Comparison of ENCODE assay signal across 20 mouse cellular contexts in the genomic region with DNA sequence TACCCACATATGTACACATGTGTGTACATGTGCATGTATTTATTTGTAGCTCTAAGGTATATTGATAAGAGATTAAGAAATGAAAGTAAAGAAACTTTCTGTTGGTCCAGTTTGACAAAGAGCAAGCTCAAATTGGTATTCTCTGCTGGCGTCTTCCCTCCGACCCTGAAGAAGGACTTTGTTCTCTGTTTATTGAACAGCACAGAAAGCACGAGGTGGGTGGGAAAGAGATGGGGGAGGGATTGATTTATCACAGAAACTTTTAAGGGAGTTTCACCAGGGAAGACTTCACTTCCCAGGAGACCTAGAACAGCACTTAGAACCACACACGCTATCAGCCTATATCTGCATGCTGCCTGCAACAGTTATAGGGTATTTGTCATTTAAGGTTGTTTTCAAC.
DNase-seq lines count a peak whose midpoint lies in the region; ATAC-seq and TF ChIP-seq lines count a peak whose summit lies in the region.
"Had no signal": no experiment of that assay in that cellular context is flagged by ENCODE, and none has a peak within 500 bp of the region (broad histone marks: within the 10 kb centered on the region; RNA-seq: fewer than 3 reads in every experiment).

No protein-coding gene starts in this region.

- WGBS in kidney, embryonic 16.5 days, result 35% methylated on average over 4 of the region's 4 CpGs
- WGBS in intestine, embryonic 16.5 days, result 21% methylated on average over 4 of the region's 4 CpGs
- WGBS in liver, embryonic 11.5 days, result 67% methylated on average over 4 of the region's 4 CpGs
- 21% methylated on average over 4 of the region's 4 CpGs for WGBS in small intestine, adult 2 months
- 62% methylated on average over 4 of the region's 4 CpGs for WGBS in heart, embryonic 12.5 days

- H3K4me3 ChIP-seq in kidney, embryonic 16.5 days (ENCODE audit: low read length), result no peak overlapping the region
- no peak overlapping the region for H3K4me3 ChIP-seq in intestine, embryonic 16.5 days (ENCODE audit: low read length)
- H3K4me3 ChIP-seq in liver, embryonic 11.5 days (ENCODE audit: low read depth, low read length), result no peak overlapping the region
- no peak overlapping the region for H3K4me3 ChIP-seq in small intestine, adult 2 months (ENCODE audit: low read depth, low read length)
- no peak overlapping the region for H3K4me3 ChIP-seq in heart, embryonic 12.5 days
- H3K4me3 ChIP-seq: forebrain, embryonic 10.5 days; heart, adult 2 months; hindbrain, embryonic 12.5 days; midbrain, embryonic 10.5 days; myocyte; neural tube, embryonic 13.5 days had no signal

- DNase-seq in kidney, postnatal 36 days, result peak; percentile 36 to 46
- DNase-seq in liver, embryonic 11.5 days (ENCODE audit: low spot score), result no peak
- no peak for DNase-seq in spleen, postnatal 36 days (ENCODE audit: low spot score in 2 of 2)
- DNase-seq: adrenal gland, adult 2 months; cerebellum, adult 11-12 months; gastrocnemius, postnatal 36 days; heart, adult 2 months; right cerebral cortex, postnatal 25 days; thymus, adult 18-20 months had no signal

- no peaks in the 10 kb centered on the region for H3K4me1 ChIP-seq in kidney, embryonic 16.5 days (ENCODE audit: insufficient read depth, low read length)
- H3K4me1 ChIP-seq in intestine, embryonic 16.5 days (ENCODE audit: control insufficient read depth, insufficient read depth, low read length), result no peaks in the 10 kb centered on the region; the same call in 1 of the 2 replicates
- peaks cover 3% of the 10 kb centered on the region; the same call in 1 of the 2 replicates for H3K4me1 ChIP-seq in liver, embryonic 11.5 days (replicated peaks; ENCODE audit: control insufficient read depth, insufficient read depth, low read length)
- peaks cover 4% of the 10 kb centered on the region; the same call in 1 of the 2 replicates for H3K4me1 ChIP-seq in small intestine, adult 2 months (ENCODE audit: control insufficient read depth, insufficient read depth, insufficient read length, low read length)
- peaks cover 24% of the 10 kb centered on the region for H3K4me1 ChIP-seq in heart, embryonic 12.5 days (replicated peaks)
- H3K4me1 ChIP-seq: forebrain, embryonic 10.5 days; hindbrain, embryonic 12.5 days; midbrain, embryonic 10.5 days; neural tube, embryonic 13.5 days had no signal

- no peaks in the 10 kb centered on the region for H3K9me3 ChIP-seq in kidney, embryonic 16.5 days (ENCODE audit: low read length)
- no peaks in the 10 kb centered on the region for H3K9me3 ChIP-seq in intestine, embryonic 16.5 days (ENCODE audit: control insufficient read depth, low read length)
- H3K9me3 ChIP-seq in liver, embryonic 11.5 days (ENCODE audit: control insufficient read depth, low read length), result no peaks in the 10 kb centered on the region
- no peaks in the 10 kb centered on the region for H3K9me3 ChIP-seq in heart, embryonic 12.5 days (replicated peaks)
- H3K9me3 ChIP-seq: forebrain, embryonic 10.5 days; hindbrain, embryonic 12.5 days; midbrain, embryonic 10.5 days; neural tube, embryonic 13.5 days had no signal

- H3K36me3 ChIP-seq in kidney, embryonic 16.5 days (ENCODE audit: insufficient read depth, low read length), result no peaks in the 10 kb centered on the region
- no peaks in the 10 kb centered on the region for H3K36me3 ChIP-seq in intestine, embryonic 16.5 days (ENCODE audit: control insufficient read depth, insufficient read depth, low read length)
- H3K36me3 ChIP-seq in liver, embryonic 11.5 days (ENCODE audit: control insufficient read depth, insufficient read depth, low read length), result no peaks in the 10 kb centered on the region
- no peaks in the 10 kb centered on the region for H3K36me3 ChIP-seq in small intestine, adult 2 months (ENCODE audit: control insufficient read depth, insufficient read depth, low read length)
- H3K36me3 ChIP-seq in heart, embryonic 12.5 days, result no peaks in the 10 kb centered on the region
- H3K36me3 ChIP-seq: forebrain, embryonic 10.5 days; hindbrain, embryonic 12.5 days; midbrain, embryonic 10.5 days; neural tube, embryonic 13.5 days had no signal

- ATAC-seq in kidney, embryonic 16.5 days (ENCODE audit: low FRiP score, low TSS enrichment), result no peak
- peak; percentile 51 for ATAC-seq in intestine, embryonic 16.5 days
- no peak for ATAC-seq in liver, embryonic 11.5 days (replicated peaks; ENCODE audit: low FRiP score)
- ATAC-seq in heart, embryonic 12.5 days (ENCODE audit: insufficient number of reproducible peaks, low FRiP score), result no peak
- ATAC-seq: forebrain, embryonic 16.5 days; midbrain, embryonic 16.5 days had no signal

- H3K27me3 ChIP-seq in kidney, embryonic 16.5 days (ENCODE audit: insufficient read depth, low read length), result no peaks in the 10 kb centered on the region
- no peaks in the 10 kb centered on the region for H3K27me3 ChIP-seq in intestine, embryonic 16.5 days (replicated peaks; ENCODE audit: control insufficient read depth, insufficient read depth, low read length)
- H3K27me3 ChIP-seq in liver, embryonic 11.5 days (replicated peaks; ENCODE audit: control insufficient read depth, insufficient read depth, low read length), result no peaks in the 10 kb centered on the region
- H3K27me3 ChIP-seq in small intestine, adult 2 months (ENCODE audit: control insufficient read depth, insufficient read depth, low read length), result no peaks in the 10 kb centered on the region
- no peaks in the 10 kb centered on the region for H3K27me3 ChIP-seq in heart, embryonic 12.5 days (replicated peaks)
- H3K27me3 ChIP-seq: hindbrain, embryonic 12.5 days; neural tube, embryonic 13.5 days had no signal

- H3K4me2 ChIP-seq in kidney, embryonic 16.5 days (replicated peaks; ENCODE audit: low read depth, low read length), result no peak overlapping the region
- peak overlapping the region; percentile 1; the same call in 1 of the 2 replicates for H3K4me2 ChIP-seq in intestine, embryonic 16.5 days (ENCODE audit: low read depth, low read length)
- H3K4me2 ChIP-seq in liver, embryonic 11.5 days, result 0 out of 2 replicates have a peak overlapping the region, but pooled peaks have one; percentile 3
- H3K4me2 ChIP-seq in heart, embryonic 12.5 days, result no peak overlapping the region
- H3K4me2 ChIP-seq: hindbrain, embryonic 12.5 days; neural tube, embryonic 13.5 days had no signal

- TF ChIP-seq CTCF in small intestine, adult 2 months (IDR thresholded peaks at IDR 0.05; ENCODE audit: extremely low read depth, insufficient read length, insufficient replicate concordance, low read depth, low read length), result no peak

- no peak overlapping the region for H3K27ac ChIP-seq in kidney, embryonic 16.5 days (ENCODE audit: low read length)
- H3K27ac ChIP-seq in intestine, embryonic 16.5 days (ENCODE audit: low read length), result peak overlapping the region; percentile 30
- H3K27ac ChIP-seq in liver, embryonic 11.5 days (ENCODE audit: low read depth, low read length), result no peak overlapping the region
- 0 out of 2 replicates have a peak overlapping the region, but pooled peaks have one; percentile 28 for H3K27ac ChIP-seq in small intestine, adult 2 months (ENCODE audit: insufficient read depth, low read depth, low read length)
- no peak overlapping the region for H3K27ac ChIP-seq in heart, embryonic 12.5 days (ENCODE audit: poor library complexity, severe bottlenecking)
- H3K27ac ChIP-seq: forebrain, embryonic 10.5 days; heart, adult 2 months; hindbrain, embryonic 12.5 days; midbrain, embryonic 10.5 days; neural tube, embryonic 13.5 days had no signal

- no peak for TF ChIP-seq POLR2A in small intestine, adult 2 months (IDR thresholded peaks at IDR 0.05; ENCODE audit: low read depth, low read length)

- H3K9ac ChIP-seq in kidney, embryonic 16.5 days (replicated peaks; ENCODE audit: low read length), result no peak overlapping the region
- no peak overlapping the region for H3K9ac ChIP-seq in intestine, embryonic 16.5 days (ENCODE audit: low read depth, low read length)
- no peak overlapping the region for H3K9ac ChIP-seq in liver, embryonic 11.5 days (ENCODE audit: low read depth, low read length)
- no peak overlapping the region for H3K9ac ChIP-seq in heart, embryonic 12.5 days
- H3K9ac ChIP-seq: hindbrain, embryonic 12.5 days; neural tube, embryonic 13.5 days had no signal

Comparison
In these comparisons a context has a peak if more than half of its experiments do, and no peak if none do; other contexts are left out.
1. DNase-seq: peak in kidney, postnatal 36 days (2 of 2); none in liver, embryonic 11.5 days (single experiment) and spleen, postnatal 36 days (0 of 2).
2. H3K27ac ChIP-seq: peak in intestine, embryonic 16.5 days (single experiment) and small intestine, adult 2 months (single experiment); none in kidney, embryonic 16.5 days (single experiment), liver, embryonic 11.5 days (single experiment) and heart, embryonic 12.5 days (single experiment).
3. H3K4me2 ChIP-seq: peak in intestine, embryonic 16.5 days (single experiment) and liver, embryonic 11.5 days (single experiment); none in kidney, embryonic 16.5 days (single experiment) and heart, embryonic 12.5 days (single experiment).